Mouse (Mus musculus) midbrain, embryonic 11.5 days (tissue): ENCODE data around the gene Psmd10. TPM values are rescaled to one million over a fixed set of nuclear protein-coding genes. Genes with fewer than 3 reads are reported as not detected.

Source experiments
- ATAC-seq: fragments of 200-750 bp; cut with Nextera tagmentation; 2 replicates; pipeline ENCODE4 v1.8.0; 2017; ENCODE audit warnings: moderate TSS enrichment, moderate library complexity; ENCODE audit not compliant: low FRiP score
- DNase-seq: peaks from one replicate; pipeline ENCODE4 v3.0.0; 2015; ENCODE audit warnings: low spot score; ENCODE audit errors: missing footprints
- H3K27ac ChIP-seq: fragments of 300-500 bp; sonication (generic); 2 replicates; pipeline ENCODE4 v1.5.1; 2014; ENCODE audit warnings: low read depth, low read length
- H3K27me3 ChIP-seq: fragments of 300-500 bp; sonication (generic); 2 replicates; pipeline ENCODE4 v1.6.1; 2014; ENCODE audit warnings: mild to moderate bottlenecking, low read length, moderate library complexity, mixed read lengths; ENCODE audit not compliant: control insufficient read depth, insufficient read depth
- H3K36me3 ChIP-seq: fragments of 300-500 bp; sonication (generic); 2 replicates; pipeline ENCODE4 v1.6.1; 2014; ENCODE audit warnings: mild to moderate bottlenecking, low read length, moderate library complexity, mixed read lengths; ENCODE audit not compliant: control insufficient read depth, insufficient read depth
- H3K4me1 ChIP-seq: fragments of 300-500 bp; sonication (generic); 2 replicates; pipeline ENCODE4 v1.6.1; 2014; ENCODE audit warnings: low read length; ENCODE audit not compliant: control insufficient read depth, insufficient read depth
- H3K4me2 ChIP-seq: fragments of 300-500 bp; sonication (generic); 2 replicates; pipeline ENCODE4 v1.6.1; 2014; ENCODE audit warnings: mild to moderate bottlenecking, moderate library complexity
- H3K4me3 ChIP-seq: fragments of 300-500 bp; sonication (generic); 2 replicates; pipeline ENCODE4 v1.5.1; 2014; ENCODE audit warnings: low read depth, low read length
- H3K9ac ChIP-seq: fragments of 300-500 bp; sonication (generic); 2 replicates; pipeline ENCODE4 v1.6.1; 2014; ENCODE audit warnings: low read length
- H3K9me3 ChIP-seq: fragments of 300-500 bp; sonication (generic); 2 replicates; pipeline ENCODE4 v1.6.1; 2016; ENCODE audit warnings: low read length; ENCODE audit not compliant: control insufficient read depth
- WGBS: fragments of 180-500 bp; shearing (Covaris S2); extraction: QIAGEN DNeasy Blood & Tissue Kit; methylation state at CpG from one replicate; pipeline ENCODE4 v1.1.7; 2014; 5-methylcytosine and 5-hydroxymethylcytosine counted together
- polyA plus RNA-seq: library from polyadenylated mRNA; unstranded; fragments of >200 nt; fragmentation: Nextera tagmentation; extraction: Ambion mirVana; gene quantifications from 2 replicates; pipeline ENCODE4 v1.2.1, GENCODE M21; 2014

The Psmd10 gene
- polyA plus RNA-seq, 1 experiment from 2014 or later: 54.5 TPM

DNA sequence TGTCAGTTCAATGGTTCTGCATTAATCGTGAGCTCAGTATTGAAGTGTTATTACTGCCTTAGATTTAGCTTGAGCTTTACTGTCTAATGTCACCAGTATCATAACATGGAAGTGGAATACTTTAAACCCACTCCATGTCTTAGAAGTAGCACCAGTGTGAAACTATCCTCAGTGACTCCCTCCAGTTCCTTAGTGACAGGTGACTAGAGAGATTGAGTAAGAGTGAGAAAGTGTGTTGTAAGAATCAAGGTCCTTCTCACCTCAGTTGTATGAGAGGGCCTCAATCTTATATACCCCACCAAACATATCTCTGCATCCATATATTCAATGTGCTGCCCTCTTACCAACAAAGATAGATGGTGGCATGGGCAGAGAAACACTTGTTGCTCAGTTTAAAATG, 22.4 kb upstream of the Psmd10 start:
- WGBS: 81% methylated on average over 1 of the region's 1 CpGs

DNA sequence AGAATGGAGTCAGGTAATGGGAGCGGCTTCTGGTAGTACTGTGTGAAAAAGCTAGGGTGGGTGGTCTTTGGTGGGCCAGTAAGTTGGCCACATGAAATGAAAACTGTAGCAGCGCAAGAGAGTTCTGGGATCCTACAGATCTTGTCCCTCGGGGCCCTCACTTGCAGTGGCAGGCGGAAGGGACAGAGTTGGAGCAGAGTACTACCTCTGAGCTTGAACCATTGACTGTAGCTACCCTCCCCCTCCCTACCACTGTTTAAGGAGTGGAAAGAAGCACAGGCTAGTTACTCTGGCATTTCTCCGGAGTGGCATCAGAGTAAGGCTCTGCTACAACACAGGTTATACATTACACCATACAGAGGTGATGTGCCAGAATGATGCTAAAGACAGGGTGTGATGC, 431 bp upstream of the Psmd10 start:
- 27% methylated on average over 5 of the region's 5 CpGs for WGBS
- DNase-seq: no peak
- H3K4me2 ChIP-seq: peak overlapping the region; percentile 40
- H3K27ac ChIP-seq: no peak overlapping the region
- H3K4me3 ChIP-seq: peak overlapping the region; percentile 35
- peak; percentile 77; the same call in 1 of the 2 replicates for ATAC-seq
- H3K9ac ChIP-seq: 0 out of 2 replicates have a peak overlapping the region, but pooled peaks have one; percentile 18
- no peaks in the 10 kb centered on the region for H3K36me3 ChIP-seq
- H3K27me3 ChIP-seq: peaks cover 20% of the 10 kb centered on the region
- no peaks in the 10 kb centered on the region for H3K9me3 ChIP-seq
- no peaks in the 10 kb centered on the region for H3K4me1 ChIP-seq

More for the DNA sequence above, 22.4 kb upstream of the Psmd10 start:
- Histone ChIP-seq H3K4me3 (no peak overlapping the region), H3K27ac (no peak overlapping the region), H3K9ac (no peak overlapping the region), H3K36me3 (no peaks in the 10 kb centered on the region), H3K4me2 (no peak overlapping the region), H3K9me3 (no peaks in the 10 kb centered on the region), H3K27me3 (peaks cover 49% of the 10 kb centered on the region), H3K4me1 (no peaks in the 10 kb centered on the region)
- ATAC-seq (no peak), DNase-seq (no peak)

DNA sequence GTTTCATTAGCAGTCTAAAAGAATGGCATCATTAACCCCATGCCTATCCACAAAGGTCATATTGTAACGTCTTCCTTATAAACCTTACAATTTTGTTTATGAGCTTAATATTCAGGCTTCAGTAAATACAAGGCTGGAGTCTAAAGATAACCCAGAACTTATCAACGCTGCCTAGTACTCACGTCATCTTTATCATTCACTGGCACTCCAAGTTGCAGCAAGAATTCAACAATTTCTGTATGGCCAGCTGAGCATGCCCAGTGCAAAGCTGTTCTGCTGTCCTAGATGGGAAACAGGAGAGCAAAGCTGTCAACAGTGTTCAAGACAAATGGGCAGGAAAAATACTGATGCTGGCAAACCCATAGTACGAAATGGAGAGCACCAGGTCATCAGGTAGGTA, 2.9 kb downstream of the Psmd10 start:
- Histone ChIP-seq H3K4me1 (no peaks in the 10 kb centered on the region), H3K9me3 (no peaks in the 10 kb centered on the region), H3K4me2 (no peak overlapping the region), H3K9ac (no peak overlapping the region), H3K36me3 (no peaks in the 10 kb centered on the region), H3K4me3 (no peak overlapping the region), H3K27me3 (peaks cover 19% of the 10 kb centered on the region), H3K27ac (no peak overlapping the region)
- WGBS: 90% methylated on average over 4 of the region's 4 CpGs
- DNase-seq (no peak), ATAC-seq (no peak)

DNA sequence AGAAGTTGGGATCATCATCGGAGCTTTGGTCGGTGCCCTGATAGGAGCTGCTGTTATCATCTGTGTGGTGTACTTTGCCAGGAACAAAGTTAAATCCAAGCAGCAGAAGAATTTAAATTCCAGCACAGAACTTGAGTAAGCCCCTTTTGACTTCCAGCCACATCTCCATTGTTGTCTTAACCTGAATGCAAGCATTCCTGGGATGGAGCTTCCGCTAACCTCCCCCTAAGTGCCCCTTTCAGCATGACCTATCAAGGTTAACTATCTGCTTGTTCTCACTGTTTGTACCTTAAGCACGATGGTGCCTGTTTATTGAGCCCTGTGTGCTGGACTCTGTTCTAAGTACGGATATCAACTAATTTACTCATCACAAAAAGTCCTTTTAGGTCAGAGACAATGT, 20.3 kb downstream of the Psmd10 start:
- 76% methylated on average over 5 of the region's 5 CpGs for WGBS
- ATAC-seq: no peak

DNA sequence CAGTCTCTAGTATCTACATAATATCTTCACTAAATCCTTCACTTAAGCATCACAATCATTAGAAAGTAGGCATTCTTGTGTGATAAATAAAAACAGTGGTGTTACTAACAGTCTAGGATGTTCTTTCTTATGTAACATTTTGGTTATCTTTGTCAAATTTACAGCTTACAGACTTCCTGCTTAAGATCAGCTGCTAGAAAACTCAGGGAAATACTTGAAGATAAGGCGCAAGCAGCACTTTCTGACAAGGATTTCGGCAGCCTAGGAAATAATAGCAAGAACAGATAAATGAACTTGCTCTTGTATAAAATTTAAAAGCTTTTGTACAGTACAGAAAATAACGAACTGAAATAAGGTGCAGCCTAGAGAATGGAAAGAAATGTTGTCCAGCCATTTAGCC, 23.3 kb downstream of the Psmd10 start:
- Histone ChIP-seq H3K4me1 (no peaks in the 10 kb centered on the region), H3K36me3 (no peaks in the 10 kb centered on the region), H3K27me3 (peaks cover 31% of the 10 kb centered on the region), H3K4me3 (no peak overlapping the region), H3K27ac (no peak overlapping the region), H3K4me2 (no peak overlapping the region), H3K9me3 (no peaks in the 10 kb centered on the region), H3K9ac (no peak overlapping the region)
- 86% methylated on average over 3 of the region's 3 CpGs for WGBS
- ATAC-seq (no peak), DNase-seq (no peak)

More for the DNA sequence above, 20.3 kb downstream of the Psmd10 start:
- H3K27me3 ChIP-seq: peaks cover 30% of the 10 kb centered on the region
- no peak overlapping the region for H3K9ac ChIP-seq
- H3K27ac ChIP-seq: no peak overlapping the region
- no peak for DNase-seq
- H3K9me3 ChIP-seq: no peaks in the 10 kb centered on the region
- H3K36me3 ChIP-seq: no peaks in the 10 kb centered on the region
- H3K4me1 ChIP-seq: no peaks in the 10 kb centered on the region
- no peak overlapping the region for H3K4me2 ChIP-seq
- no peak overlapping the region for H3K4me3 ChIP-seq

- Histone ChIP-seq H3K9ac (no peak overlapping the region), H3K4me3 (no peak overlapping the region), H3K9me3 (no peaks in the 10 kb centered on the region), H3K4me2 (no peak overlapping the region), H3K27ac (no peak overlapping the region), H3K27me3 (peaks cover 34% of the 10 kb centered on the region), H3K36me3 (no peaks in the 10 kb centered on the region), H3K4me1 (no peaks in the 10 kb centered on the region)
- DNase-seq (no peak), ATAC-seq (no peak)
- 67% methylated on average over 3 of the region's 3 CpGs for WGBS
Observed at GRCm38 (mm10) chrX:140932066-140932465, 24.5 kb downstream of the Psmd10 start.

GRCm38 (mm10) chrX:140921321-140921720, 35.2 kb downstream of the Psmd10 start:
- no peaks in the 10 kb centered on the region for H3K4me1 ChIP-seq
- H3K4me3 ChIP-seq: no peak overlapping the region
- ATAC-seq: no peak
- no peaks in the 10 kb centered on the region for H3K36me3 ChIP-seq
- H3K27ac ChIP-seq: no peak overlapping the region
- no peak overlapping the region for H3K9ac ChIP-seq
- no peaks in the 10 kb centered on the region for H3K9me3 ChIP-seq
- H3K27me3 ChIP-seq: peaks cover 44% of the 10 kb centered on the region
- no peak for DNase-seq
- 82% methylated on average over 6 of the region's 6 CpGs for WGBS
- no peak overlapping the region for H3K4me2 ChIP-seq

- Histone ChIP-seq H3K27ac (no peak within 1 kb of the TSS), H3K4me2 (no peak within 1 kb of the TSS), H3K9ac (no peak within 1 kb of the TSS), H3K36me3 (no peaks in the 10 kb centered on the region), H3K27me3 (peaks cover 5% of the 10 kb centered on the region; the same call in 1 of the 2 replicates), H3K4me3 (no peak within 1 kb of the TSS), H3K9me3 (no peaks in the 10 kb centered on the region), H3K4me1 (no peaks in the 10 kb centered on the region)
- ATAC-seq (no peak), DNase-seq (no peak)
- WGBS: 78% methylated on average over 7 of the region's 7 CpGs
Observed at GRCm38 (mm10) chrX:140907360-140907759, 49.2 kb downstream of the Psmd10 start, which contains the start of gene Vsig1. Vsig1 (plus strand) TSS chrX:140907608.

- Histone ChIP-seq H3K4me3 (no peak overlapping the region), H3K9me3 (no peaks in the 10 kb centered on the region), H3K27me3 (peaks cover 5% of the 10 kb centered on the region; the same call in 1 of the 2 replicates), H3K4me1 (no peaks in the 10 kb centered on the region), H3K9ac (no peak overlapping the region), H3K4me2 (no peak overlapping the region), H3K27ac (no peak overlapping the region), H3K36me3 (no peaks in the 10 kb centered on the region)
- 87% methylated on average over 3 of the region's 3 CpGs for WGBS
- no peak for DNase-seq
- ATAC-seq: no peak
Observed at GRCm38 (mm10) chrX:140903487-140903886, 53.0 kb downstream of the Psmd10 start.
